Mouse (Mus musculus): ENCODE measurements around the gene Rps6kc1. TPM values are rescaled to one million over a fixed set of nuclear protein-coding genes. Genes with fewer than 3 reads are reported as not detected.
A peak's percentile ranks its signal among the peaks of the same experiment; 100 is the strongest.

Rps6kc1 gene
- total RNA-seq, 2 experiments from 2014 or later: 16.6 to 19.8 TPM

GRCm38 (mm10) chr1:190834201-190834907 lies 77.2 kb downstream of the Rps6kc1 start:
- no peak for DNase-seq

DNA sequence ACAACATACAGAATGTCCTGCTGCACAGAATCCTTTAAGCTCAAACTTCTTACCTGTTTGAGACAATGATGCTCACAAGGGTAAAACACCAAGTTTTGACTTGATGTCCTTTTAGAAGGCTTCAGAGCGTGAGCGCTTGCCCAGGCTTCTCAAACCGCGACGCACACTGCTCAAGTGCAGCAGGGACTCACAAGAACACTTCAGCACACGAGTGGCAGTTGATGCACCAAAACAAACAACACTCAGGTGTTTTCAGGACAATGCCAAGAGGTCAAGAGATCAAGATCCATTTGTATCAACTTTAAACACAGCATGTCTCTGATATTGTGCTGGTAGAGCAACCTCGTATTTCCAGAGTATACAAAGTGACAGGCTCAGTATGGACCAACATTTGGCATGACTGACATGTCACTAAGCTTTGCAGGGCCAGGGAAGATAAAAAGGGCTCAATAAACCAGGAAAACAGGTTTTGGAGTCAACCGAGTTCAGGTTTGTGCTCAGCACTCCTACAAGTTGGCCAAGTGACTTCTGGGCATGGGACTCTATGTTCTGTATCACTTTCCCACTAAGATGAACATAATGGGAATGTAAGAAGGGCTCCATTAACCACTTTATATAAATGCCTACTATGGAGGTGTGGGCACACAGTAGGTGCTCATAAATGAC lies 78.5 kb downstream of the Rps6kc1 start:
- no peak for DNase-seq

- peak; percentile 30 to 76 for DNase-seq
Observed at GRCm38 (mm10) chr1:190831839-190832497, 79.6 kb downstream of the Rps6kc1 start.

DNA sequence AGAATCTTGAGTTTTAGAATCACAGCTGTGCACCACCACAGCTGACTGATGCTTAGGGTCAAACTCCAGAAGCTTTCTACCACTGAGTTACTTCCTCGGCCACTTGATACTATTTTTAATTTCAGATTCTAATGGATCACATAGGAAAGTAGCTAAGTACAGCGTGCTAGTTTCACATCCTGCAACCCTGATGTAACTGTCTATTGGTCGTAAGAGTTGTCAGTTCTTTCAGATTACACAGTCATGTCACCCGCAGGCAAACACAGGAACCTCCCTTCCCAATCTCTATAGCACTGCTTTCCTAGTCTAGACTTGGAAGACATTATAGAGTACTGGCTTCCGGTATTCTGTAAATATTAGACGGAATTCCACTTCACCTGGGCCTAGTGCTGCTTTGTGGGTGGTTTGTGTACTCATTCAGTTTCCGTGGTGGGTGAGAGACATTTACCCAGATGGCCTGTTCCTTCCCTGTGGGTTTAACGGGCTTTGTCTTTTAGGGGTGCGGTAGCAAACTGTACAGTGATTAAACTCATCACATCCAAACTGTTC lies 85.0 kb downstream of the Rps6kc1 start:
- DNase-seq: no peak

GRCm38 (mm10) chr1:190823745-190824144 lies 87.8 kb downstream of the Rps6kc1 start:
- no peak for DNase-seq

GRCm38 (mm10) chr1:190816141-190816540 lies 95.4 kb downstream of the Rps6kc1 start:
- DNase-seq: peak; percentile 53 to 58

GRCm38 (mm10) chr1:190810408-190810807 lies 101.2 kb downstream of the Rps6kc1 start:
- no peak for DNase-seq

DNA sequence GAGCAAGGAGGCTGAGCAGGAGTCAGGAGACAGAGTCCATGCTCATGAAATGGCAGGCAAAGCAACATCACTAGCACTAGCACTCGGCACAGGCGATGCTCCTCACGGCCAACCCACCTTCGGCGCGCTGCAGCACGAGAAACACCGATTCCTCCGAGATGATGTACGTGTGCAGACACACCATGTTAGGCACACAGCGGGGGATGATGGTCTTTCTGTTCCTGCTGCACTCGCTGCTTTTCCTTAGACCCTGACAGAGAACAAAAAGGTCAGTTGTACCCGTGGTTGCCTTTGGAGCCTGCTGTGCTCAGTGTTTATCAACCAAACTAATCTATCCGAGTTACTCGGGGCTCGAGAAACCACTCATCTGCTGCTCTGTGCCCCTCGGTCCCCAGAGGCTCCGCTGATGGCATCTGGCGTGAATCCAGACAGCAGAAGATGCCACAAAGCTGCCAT lies 102.8 kb downstream of the Rps6kc1 start:
- DNase-seq: no peak

DNA sequence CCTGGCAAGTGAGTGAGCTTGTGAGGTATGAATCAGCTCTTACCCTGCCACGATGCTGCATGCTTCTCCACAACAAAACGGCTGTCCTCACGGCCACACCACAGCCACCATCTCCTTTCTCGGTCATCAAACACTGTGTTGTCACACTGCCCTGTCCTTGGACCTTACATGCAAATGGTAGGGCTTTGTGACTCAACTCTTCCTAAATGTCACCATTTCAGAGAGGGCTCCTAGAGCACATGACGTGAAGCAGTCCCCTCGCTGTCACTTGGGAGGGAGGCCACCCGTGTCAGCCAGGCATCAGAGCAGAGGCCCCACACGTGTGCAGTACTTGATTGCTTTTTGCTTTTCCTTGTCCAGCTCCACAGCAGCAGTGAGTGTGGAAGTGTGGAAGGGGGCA lies 104.8 kb downstream of the Rps6kc1 start:
- no peak for DNase-seq

DNA sequence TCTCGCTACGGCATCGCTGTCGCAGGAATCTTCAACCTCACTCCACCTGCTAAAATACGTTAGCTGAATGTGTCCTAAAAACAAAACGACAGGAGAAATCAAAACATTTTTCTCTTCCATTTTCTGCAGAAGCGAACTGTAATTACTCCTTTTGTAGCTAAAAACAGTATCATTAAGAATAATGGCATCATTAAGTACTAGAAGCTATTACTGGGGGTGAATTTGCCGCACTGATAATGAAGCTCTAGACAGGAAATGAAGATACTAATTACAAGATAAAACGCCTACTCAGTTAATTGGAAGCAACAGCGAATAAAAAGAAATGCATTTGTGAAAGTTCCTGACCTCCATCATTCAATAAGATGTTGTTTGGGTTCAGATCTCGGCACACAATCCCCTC lies 112.9 kb downstream of the Rps6kc1 start:
- no peak for DNase-seq

DNA sequence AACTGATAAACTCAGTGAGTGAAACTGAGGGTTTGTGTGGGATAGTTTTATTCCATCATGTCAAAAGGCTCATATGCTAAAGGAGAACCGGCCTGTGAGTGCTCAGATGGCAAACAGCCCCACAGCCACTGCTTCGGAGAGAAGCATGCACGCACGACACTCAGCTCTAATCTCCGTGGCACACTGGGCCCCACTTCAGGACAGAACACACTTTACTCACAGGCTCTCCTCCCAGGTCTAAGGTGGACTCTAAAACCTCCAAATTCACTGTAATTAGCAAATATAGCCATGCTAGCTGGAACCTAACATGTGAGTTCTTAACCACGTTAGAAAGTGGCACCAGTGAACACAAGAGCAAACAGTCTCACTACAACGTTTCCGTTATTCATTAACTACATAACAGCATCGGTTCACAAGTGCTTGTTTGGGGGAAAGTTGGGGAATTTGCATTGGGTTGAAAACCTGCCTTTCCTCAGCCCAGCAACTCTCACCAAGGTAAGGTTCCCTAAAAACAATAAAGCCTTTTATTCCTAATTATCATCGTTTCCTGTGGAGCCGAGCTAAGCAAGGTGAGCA lies 114.0 kb downstream of the Rps6kc1 start:
- no peak for DNase-seq

DNA sequence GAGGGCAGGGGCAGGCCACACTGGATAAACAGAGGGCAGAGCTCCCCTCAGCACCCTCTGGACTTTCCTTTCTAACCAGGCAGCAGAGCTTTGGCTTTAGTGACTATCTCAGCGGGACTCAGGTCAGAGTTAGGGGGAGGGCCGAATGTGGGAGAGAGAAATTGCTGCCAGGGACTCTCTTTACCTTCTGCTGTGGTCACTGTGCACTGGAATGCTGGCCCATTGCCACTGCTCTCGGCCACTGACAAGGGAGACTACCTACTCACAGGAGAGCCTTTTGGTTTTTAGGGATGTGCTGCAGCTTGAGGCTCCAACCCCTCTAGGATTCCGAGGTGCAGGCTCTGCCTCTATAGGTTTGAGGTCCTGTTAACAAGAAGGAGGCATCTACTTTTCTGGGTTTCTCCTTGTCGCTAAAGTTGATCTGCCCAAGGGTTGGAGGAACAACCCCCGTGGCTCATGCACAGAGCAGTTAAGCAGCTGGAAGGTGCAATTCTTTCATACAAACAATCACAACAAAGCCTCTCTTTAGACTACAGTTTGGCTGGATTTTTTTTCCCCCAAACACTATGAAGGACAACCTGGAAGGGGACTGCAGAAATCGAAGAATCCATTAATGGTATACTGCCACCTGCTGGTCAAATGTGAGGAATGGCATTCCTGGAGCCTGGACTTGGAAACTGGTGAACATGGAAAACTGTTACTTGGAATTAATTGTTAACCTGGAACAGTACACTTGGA lies 114.7 kb downstream of the Rps6kc1 start:
- DNase-seq: peak; percentile 22 to 66

GRCm38 (mm10) chr1:190791638-190792037 lies 119.9 kb downstream of the Rps6kc1 start:
- no peak for DNase-seq

- no peak for DNase-seq
Observed at GRCm38 (mm10) chr1:190790720-190791119, 120.8 kb downstream of the Rps6kc1 start.

GRCm38 (mm10) chr1:190777660-190778059 lies 133.9 kb downstream of the Rps6kc1 start:
- DNase-seq: peak in 1 of 2 experiments; percentile 6

- DNase-seq: no peak
Observed at GRCm38 (mm10) chr1:190776260-190776659, 135.3 kb downstream of the Rps6kc1 start.

GRCm38 (mm10) chr1:190772088-190772885 lies 139.3 kb downstream of the Rps6kc1 start:
- peak in 1 of 2 experiments; percentile 4 for DNase-seq

GRCm38 (mm10) chr1:190769748-190770147 lies 141.8 kb downstream of the Rps6kc1 start:
- no peak for DNase-seq

DNA sequence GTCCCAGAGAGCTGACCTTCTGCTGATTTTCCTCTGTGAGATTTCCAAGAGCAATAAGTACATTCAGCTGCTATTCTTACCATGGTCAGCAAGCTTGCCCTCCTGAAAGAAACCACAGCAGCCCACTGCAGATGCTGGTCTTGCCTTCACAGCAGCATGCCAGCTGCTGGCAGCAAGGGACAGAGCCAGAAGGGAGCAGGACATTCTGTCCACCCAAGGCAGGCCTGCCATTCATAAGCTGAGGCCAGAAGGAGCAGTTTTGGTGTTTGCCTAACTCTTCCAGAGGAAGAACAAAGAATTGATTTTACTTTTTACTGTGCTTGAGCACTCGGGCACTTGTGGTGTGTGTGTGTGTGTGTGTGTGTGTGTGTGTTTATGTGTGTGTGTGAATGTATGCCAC lies 143.3 kb downstream of the Rps6kc1 start:
- peak in 1 of 2 experiments; percentile 6 for DNase-seq

- DNase-seq: no peak
Observed at GRCm38 (mm10) chr1:190767621-190768020, 143.9 kb downstream of the Rps6kc1 start.

GRCm38 (mm10) chr1:190766800-190767199 lies 144.8 kb downstream of the Rps6kc1 start:
- no peak for DNase-seq
